Mouse (Mus musculus) liver, embryonic 14.5 days (tissue): ENCODE data around the gene Rplp0.

Experiments
- CTCF ChIP-seq: IDR thresholded peaks from 2 replicates; pipeline ENCODE4 v1.5.1; 2016; ENCODE audit warnings: antibody characterized with exemption, low read depth, control low read depth
- EP300 ChIP-seq: IDR thresholded peaks from 2 replicates; pipeline ENCODE4 v1.6.1; 2016; ENCODE audit warnings: antibody characterized with exemption, low read depth

DNA sequence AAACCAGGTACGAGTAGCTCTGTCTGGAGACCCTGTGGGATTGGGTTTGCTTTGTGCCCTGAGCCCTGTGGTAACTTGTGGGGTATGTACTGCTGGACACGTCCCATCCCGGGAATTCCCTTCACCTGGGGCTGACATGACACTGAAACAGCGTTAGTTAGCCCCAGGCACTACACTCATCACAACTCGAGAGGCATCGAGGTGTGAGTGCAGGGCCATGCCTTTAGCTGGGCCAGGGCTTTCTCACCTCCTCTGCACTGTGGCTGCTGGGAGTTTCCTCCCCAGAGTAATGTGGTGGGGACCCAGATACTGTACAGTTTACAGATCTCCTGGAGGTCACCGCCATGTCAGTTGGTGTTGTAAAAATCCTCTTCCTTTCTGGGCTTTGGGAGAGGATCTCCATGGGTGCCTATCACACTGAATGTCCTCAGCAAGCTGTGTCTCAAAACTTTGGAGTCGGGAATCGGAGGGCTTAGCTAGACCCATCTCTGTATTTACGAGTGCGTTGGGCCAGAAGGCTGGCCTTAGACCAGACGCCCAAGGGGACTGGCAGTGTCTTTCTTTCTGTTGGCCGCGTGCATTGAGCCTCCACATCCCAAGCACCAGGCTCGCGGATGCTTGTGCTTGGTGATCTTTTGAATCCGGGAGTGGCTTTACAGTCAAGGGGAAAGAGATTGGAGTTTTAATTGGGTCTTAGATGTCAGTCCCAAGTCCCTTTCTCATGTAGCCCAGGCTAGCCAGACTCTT, 32.6 kb upstream of the Rplp0 start:
- TF ChIP-seq CTCF: no peak
- TF ChIP-seq EP300: no peak
